Mouse (Mus musculus): ENCODE measurements around the gene Shisa2. TPM values are rescaled to one million over a fixed set of nuclear protein-coding genes. Genes with fewer than 3 reads are reported as not detected.

The Shisa2 gene
- polyA plus RNA-seq, 1 experiment, result 3.1 TPM

DNA sequence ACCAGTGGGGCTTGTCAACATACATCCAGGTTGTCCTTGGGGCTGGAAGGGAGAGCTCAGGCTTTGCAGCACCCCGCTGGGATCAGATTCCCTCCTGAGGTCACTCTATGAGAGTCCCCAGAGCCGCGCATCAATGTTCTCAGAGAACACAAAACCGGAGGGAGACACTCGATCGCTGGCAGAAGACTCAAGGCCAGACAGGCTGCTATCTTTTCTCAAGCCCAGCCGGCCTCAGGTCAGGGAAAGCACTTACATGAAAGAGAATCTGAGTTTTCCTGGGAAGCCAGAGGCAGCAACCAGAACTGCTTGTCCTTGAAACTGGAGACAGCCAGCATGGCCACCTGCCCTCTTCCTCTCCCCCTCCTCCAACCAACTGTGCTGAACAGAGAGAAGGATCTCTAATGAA, 52.5 kb downstream of the Shisa2 start:
- Histone ChIP-seq H3K4me3 (replicated peaks; ENCODE audit: insufficient read depth, low read depth, low read length) (no peak overlapping the region), H3K4me1 (ENCODE audit: control insufficient read depth, insufficient read depth, low read length) (no peaks in the 10 kb centered on the region), H3K27me3 (ENCODE audit: control insufficient read depth, insufficient read depth, low read length) (no peaks in the 10 kb centered on the region), H3K27ac (ENCODE audit: insufficient read depth, low read length) (no peak overlapping the region)
- WGBS, result 76% methylated on average over 7 of the region's 7 CpGs
- no peak for TF ChIP-seq CTCF (IDR thresholded peaks at IDR 0.05; ENCODE audit: borderline replicate concordance, insufficient read depth, low read depth, low read length)
- no peak for TF ChIP-seq POLR2A (IDR thresholded peaks at IDR 0.05; ENCODE audit: borderline replicate concordance, insufficient read depth, low read length)
- no peak for DNase-seq

Other genes with a start within 250 kb of the Shisa2 start
- gene Phf11c, start 229.9 kb upstream of the Shisa2 start, polyA plus RNA-seq (2012; rRNA removed), result 0.65 and 0.67 TPM in 2 replicates
- 5.6 and 6.1 TPM in 2 replicates for gene Setdb2, start 184.4 kb upstream of the Shisa2 start, polyA plus RNA-seq (2012; rRNA removed)
- 24.6 and 28.8 TPM in 2 replicates for gene Cab39l, start 184.3 kb upstream of the Shisa2 start, polyA plus RNA-seq (2012; rRNA removed)
- gene Cdadc1, start 27.3 kb upstream of the Shisa2 start, polyA plus RNA-seq (2012; rRNA removed), result 38.6 and 39.0 TPM in 2 replicates

All from cerebellum, adult 2 months (tissue).